Mouse (Mus musculus) small intestine, adult 2 months (tissue): Measurements from ENCODE around the gene Grik3.

Source experiments
- CTCF ChIP-seq: fragments of 200-500 bp; IDR thresholded peaks from 2 replicates; pipeline ENCODE4 v1.5.1; 2012; ENCODE audit warnings: low read depth, mild to moderate bottlenecking, control low read depth, inconsistent platforms, low read length, moderate library complexity, mixed read lengths; ENCODE audit not compliant: insufficient replicate concordance, insufficient read length; ENCODE audit errors: extremely low read depth
- POLR2A ChIP-seq: fragments of 200-500 bp; IDR thresholded peaks from 2 replicates; pipeline ENCODE4 v1.6.1; 2012; ENCODE audit warnings: low read depth, mild to moderate bottlenecking, control low read depth, inconsistent platforms, low read length, moderate library complexity

DNA sequence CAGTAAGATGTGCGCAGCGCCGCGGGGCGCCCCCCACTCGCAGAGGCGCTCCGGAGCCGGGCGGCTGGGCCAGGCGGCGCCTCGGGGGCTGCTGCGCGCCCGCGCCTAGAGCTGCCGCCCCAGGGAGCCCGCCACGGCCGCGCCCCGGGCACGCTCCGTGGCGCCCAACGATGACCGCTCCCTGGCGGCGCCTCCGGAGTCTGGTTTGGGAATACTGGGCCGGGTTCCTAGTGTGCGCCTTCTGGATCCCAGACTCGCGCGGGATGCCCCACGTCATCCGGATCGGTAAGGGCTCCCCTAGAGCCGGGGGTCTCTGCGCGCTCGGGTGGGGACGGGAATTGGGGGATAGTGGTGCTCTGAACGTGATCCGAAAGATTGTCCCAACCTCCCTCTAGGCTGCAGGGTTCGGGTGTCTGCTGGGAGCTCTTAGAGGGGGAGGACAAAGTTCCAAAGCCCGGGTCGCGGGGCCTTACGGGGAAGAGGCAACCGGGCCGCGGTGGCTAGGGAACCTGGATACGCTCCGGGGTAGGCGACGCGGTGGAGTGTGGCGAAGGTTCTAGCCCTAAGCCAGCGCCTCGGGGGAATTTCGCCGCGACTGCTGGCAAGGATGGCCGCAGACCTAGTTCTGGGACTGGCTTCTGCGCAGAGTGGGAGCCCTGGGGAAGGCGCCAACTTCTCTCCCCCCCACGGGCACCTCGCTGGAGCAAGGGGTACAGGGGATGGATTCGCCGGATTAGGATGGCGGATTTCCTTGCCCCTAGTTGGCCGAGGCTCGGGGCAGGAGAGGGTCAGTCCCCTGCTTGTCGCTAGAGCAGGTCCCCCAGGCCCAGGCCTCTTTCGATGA, at the start of gene Grik3:
- no peak for TF ChIP-seq CTCF
- no peak for TF ChIP-seq POLR2A
